Mouse (Mus musculus) embryonic fibroblast, embryonic 13.5 days (primary cell): ENCODE results near the gene Krt80. TPM values are rescaled to one million over a fixed set of nuclear protein-coding genes. Genes with fewer than 3 reads are reported as not detected.

ENCODE experiments used
- H3K27ac ChIP-seq: 2 replicates; pipeline ENCODE4 v1.5.1; 2012; ENCODE audit warnings: low read length, control low read depth, inconsistent platforms; ENCODE audit not compliant: insufficient read depth
- H3K4me1 ChIP-seq: 2 replicates; pipeline ENCODE4 v1.6.1; 2011; ENCODE audit warnings: low read length; ENCODE audit not compliant: control insufficient read depth, insufficient read depth
- H3K4me3 ChIP-seq: 2 replicates; pipeline ENCODE4 v1.5.1; 2011; ENCODE audit warnings: mild to moderate bottlenecking, control low read depth, low read length; ENCODE audit not compliant: insufficient read depth
- CTCF ChIP-seq: IDR thresholded peaks from 2 replicates; pipeline ENCODE4 v1.5.1; 2011; ENCODE audit warnings: mild to moderate bottlenecking, control low read depth, low read length, moderate library complexity, borderline replicate concordance; ENCODE audit not compliant: insufficient read depth
- POLR2A ChIP-seq: IDR thresholded peaks from 2 replicates; pipeline ENCODE4 v1.6.1; 2011; ENCODE audit warnings: low read depth, mild to moderate bottlenecking, control low read depth, low read length, moderate library complexity
- polyA plus RNA-seq: library from polyadenylated mRNA; stranded (reverse); fragments of >200 nt; gene quantifications from 2 replicates; pipeline ENCODE4 v1.2.4, GENCODE M21; 2011; ENCODE audit warnings: low read depth; ENCODE audit not compliant: missing spikeins, insufficient read length

The Krt80 gene
- polyA plus RNA-seq, 1 experiment = 2.2 TPM

- H3K4me3 ChIP-seq = no peak overlapping the region
- no peaks in the 10 kb centered on the region for H3K4me1 ChIP-seq
- H3K27ac ChIP-seq = no peak overlapping the region
- TF ChIP-seq POLR2A (no peak), CTCF (no peak)
Measured at GRCm38 (mm10) chr15:101352047-101352446, 17.9 kb downstream of the Krt80 start.

- Histone ChIP-seq H3K27ac (0 out of 2 replicates have a peak overlapping the region, but pooled peaks have one; percentile 28), H3K4me3 (no peak overlapping the region), H3K4me1 (no peaks in the 10 kb centered on the region)
- TF ChIP-seq POLR2A = no peak
- peak; percentile 83 for TF ChIP-seq CTCF
Measured at GRCm38 (mm10) chr15:101341797-101342515, 28.0 kb downstream of the Krt80 start.

DNA sequence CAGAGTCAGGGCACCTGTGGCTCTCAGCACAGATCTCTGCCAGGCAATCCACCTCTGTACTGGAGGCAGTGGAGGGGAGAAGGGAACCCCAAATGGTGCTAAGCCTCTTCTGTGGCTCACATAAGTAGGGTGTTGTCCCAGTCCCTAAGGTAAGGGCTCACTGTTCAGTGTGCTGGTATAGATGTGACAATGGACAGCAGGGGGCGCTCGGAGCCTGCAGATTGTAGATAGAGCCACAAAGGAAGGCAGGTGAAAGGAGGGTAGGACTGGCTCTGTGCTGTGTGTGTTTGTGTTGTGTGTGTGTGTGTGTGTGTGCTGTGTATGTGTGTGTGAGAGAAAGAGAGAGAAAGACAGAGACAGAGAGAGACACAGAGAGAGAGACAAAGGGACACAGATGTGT is 30.4 kb downstream of the Krt80 start:
- H3K27ac ChIP-seq = no peak overlapping the region
- no peaks in the 10 kb centered on the region for H3K4me1 ChIP-seq
- TF ChIP-seq CTCF = peak; percentile 85
- TF ChIP-seq POLR2A = no peak
- no peak overlapping the region for H3K4me3 ChIP-seq

DNA sequence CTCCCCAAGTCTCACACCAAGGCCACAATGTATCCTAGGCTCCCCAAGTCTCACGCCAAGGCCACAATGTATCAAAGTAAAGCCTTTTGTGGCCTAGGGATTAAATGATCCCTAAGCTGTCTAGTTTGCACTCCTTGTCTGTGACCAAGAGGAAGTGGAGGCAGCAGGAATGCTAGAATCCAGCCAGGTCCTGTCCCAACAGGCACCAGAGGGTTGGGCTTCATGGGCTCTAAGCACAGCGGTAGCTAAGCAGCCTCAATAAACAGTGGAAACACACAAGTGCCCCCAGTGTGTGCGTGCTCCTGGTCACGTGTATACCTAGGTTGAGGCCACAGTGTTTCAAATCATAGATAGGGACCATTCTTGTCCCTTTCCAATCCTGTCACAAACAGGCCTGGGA is 31.6 kb downstream of the Krt80 start:
- no peak overlapping the region for H3K4me3 ChIP-seq
- TF ChIP-seq POLR2A = no peak
- no peak for TF ChIP-seq CTCF
- no peaks in the 10 kb centered on the region for H3K4me1 ChIP-seq
- no peak overlapping the region for H3K27ac ChIP-seq

DNA sequence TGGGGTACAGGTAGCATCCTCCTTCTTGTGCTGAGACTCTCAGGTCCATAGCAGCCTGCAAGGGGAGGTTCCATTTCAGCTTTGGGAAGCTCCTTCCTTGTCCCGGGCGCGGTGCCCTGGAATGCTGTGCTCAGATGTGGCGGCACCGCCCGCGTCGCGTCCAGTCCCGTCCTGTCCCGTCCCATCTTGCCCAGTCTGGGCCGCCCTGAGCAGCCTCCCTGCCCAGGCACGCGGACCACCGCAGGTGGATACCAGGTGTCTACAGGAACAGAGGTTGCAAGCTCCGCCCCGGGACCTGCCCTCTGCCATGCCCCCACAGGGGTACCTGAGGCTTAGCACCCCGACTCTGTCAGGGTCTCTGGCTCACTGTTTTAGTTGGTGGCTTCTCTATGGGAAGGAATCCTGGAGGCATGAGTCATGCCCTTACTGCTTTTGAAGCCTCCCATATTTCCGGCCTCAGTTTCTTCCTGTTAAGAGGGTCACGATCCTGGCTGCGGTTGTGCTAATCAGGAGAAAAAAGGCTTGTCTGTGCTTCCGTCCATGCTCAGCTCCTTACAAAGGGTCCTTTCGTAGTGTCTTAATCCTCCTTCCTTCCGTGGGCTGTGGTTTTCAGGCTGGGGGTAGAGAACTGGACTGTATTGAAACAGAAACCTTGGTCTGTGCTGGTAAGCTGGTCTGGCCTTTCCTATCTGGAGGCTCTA is 33.3 kb downstream of the Krt80 start:
- no peaks in the 10 kb centered on the region for H3K4me1 ChIP-seq
- peak overlapping the region; percentile 17; the same call in 1 of the 2 replicates for H3K27ac ChIP-seq
- TF ChIP-seq POLR2A (no peak), CTCF (no peak)
- no peak overlapping the region for H3K4me3 ChIP-seq

DNA sequence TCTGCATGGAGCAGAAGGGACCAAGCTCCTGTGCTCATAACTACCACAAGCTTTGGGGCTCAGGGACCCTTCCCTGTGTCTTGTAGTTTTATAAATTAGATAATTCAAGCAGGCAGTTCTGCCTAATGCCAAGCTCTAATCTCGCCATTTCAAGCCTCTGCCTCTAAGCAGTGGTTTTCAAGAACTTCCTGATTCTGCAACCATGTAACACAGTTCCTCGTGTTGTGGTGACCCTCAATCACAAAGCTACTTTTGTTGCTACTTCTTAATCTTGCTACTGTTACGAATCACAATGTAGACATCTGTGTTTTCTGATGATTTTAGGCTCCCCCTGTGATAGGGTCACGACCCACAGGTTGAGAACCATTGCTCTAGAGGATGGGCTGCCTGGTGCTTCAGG is 36.3 kb downstream of the Krt80 start:
- Histone ChIP-seq H3K27ac (no peak overlapping the region), H3K4me1 (peaks cover 7% of the 10 kb centered on the region), H3K4me3 (no peak overlapping the region)
- TF ChIP-seq POLR2A = no peak
- TF ChIP-seq CTCF = no peak

DNA sequence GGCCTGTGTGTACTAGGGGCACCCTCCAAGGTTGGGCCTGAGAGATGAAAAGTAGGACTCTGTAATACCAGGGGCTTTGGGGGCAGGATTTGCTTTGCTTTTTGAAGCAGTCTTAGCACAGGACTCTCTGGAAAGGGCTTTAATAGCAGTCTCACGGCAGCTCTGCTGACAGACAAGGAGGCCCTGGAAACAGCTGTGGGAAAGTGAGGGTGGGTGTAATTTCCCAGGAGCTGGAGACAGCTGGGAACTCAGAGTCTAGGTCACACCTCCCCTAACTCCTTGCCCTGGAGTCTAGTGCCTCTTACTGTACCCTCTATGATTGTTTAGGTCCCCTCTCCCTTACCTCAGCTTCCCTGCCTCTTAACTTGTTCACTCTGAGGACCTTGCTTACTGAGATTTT is 36.8 kb downstream of the Krt80 start:
- Histone ChIP-seq H3K4me1 (peaks cover 7% of the 10 kb centered on the region), H3K4me3 (no peak overlapping the region), H3K27ac (no peak overlapping the region)
- TF ChIP-seq POLR2A = no peak
- no peak for TF ChIP-seq CTCF

- TF ChIP-seq CTCF (no peak), POLR2A (no peak)
- Histone ChIP-seq H3K4me3 (no peak overlapping the region), H3K4me1 (peaks cover 7% of the 10 kb centered on the region), H3K27ac (no peak overlapping the region)
Measured at GRCm38 (mm10) chr15:101332370-101332769, 37.6 kb downstream of the Krt80 start.

DNA sequence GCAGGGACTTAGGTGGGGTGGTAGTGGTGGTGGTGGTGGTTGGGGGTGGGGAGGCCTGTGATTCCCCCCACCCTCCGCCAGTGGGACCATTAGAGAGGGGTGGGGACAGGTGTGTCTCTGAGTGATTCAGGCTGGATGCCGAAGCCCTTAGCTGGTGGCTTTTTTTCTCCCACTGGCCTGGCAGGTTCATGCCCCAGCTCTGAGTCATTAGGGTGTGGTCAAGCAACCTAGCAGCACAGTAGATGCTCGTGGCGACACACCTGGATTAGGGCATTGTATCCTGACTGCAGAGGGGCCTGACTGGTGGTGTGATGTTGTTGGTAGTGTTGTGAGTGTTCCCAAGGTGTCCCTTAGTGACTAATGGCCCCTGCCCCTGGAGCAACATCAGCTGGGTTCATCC is 38.9 kb downstream of the Krt80 start:
- Histone ChIP-seq H3K4me1 (peaks cover 7% of the 10 kb centered on the region), H3K4me3 (no peak overlapping the region), H3K27ac (no peak overlapping the region)
- TF ChIP-seq POLR2A (no peak), CTCF (no peak)

DNA sequence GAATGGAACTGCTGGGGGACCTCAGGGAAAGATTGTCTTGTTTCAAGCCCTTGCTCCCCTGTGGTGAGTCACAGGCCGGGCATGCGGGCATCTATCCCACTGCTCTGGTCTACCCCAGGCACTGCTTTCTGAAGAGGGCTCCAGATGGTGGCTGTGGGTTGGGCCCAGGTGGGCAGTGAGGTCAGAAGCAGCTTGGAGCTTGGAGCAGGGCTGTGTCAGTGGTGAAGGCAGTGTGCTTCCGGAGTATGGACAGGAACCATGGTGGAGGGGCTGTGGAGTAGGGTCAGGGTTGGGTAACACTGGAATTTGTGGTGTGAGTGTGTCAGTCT is 40.4 kb downstream of the Krt80 start:
- Histone ChIP-seq H3K27ac (no peak overlapping the region), H3K4me1 (peaks cover 7% of the 10 kb centered on the region), H3K4me3 (no peak overlapping the region)
- TF ChIP-seq POLR2A (no peak), CTCF (no peak)
